Mouse (Mus musculus) olfactory bulb, adult 2 months (tissue): Measurements from ENCODE around the gene Fam129b.

Experiments
- CTCF ChIP-seq: fragments of 200-500 bp; IDR thresholded peaks from 2 replicates; pipeline ENCODE4 v1.5.1; 2012; ENCODE audit warnings: low read depth, mild to moderate bottlenecking, low read length, moderate library complexity; ENCODE audit not compliant: insufficient read depth
- POLR2A ChIP-seq: fragments of 200-500 bp; IDR thresholded peaks from 2 replicates; pipeline ENCODE4 v1.6.1; 2012; ENCODE audit warnings: mild to moderate bottlenecking, low read depth, low read length, moderate library complexity; ENCODE audit not compliant: insufficient read depth

DNA sequence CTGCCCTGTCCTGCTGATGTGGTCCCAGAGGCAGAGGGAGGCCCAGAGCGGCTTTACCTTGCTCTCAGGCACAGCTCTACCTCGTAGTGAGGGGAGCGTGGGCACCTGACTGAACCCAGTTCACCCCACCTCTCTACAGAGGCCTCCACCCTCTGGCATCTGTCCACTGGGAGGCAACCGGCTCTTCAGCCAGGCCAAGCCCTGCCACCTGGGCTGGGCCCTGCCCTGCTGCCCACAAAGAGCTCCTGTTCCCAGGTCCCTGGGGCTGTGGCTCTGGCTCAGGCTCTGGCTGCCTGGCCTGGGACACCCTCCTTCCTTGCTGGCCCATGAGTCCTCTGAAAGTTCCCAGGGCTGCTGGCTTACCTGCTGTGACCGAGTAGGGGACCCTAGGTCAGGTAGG lies 38.4 kb downstream of the Fam129b start:
- TF ChIP-seq CTCF (no peak), POLR2A (no peak)
